Mouse (Mus musculus): ENCODE data around the gene Aprt.

DNA sequence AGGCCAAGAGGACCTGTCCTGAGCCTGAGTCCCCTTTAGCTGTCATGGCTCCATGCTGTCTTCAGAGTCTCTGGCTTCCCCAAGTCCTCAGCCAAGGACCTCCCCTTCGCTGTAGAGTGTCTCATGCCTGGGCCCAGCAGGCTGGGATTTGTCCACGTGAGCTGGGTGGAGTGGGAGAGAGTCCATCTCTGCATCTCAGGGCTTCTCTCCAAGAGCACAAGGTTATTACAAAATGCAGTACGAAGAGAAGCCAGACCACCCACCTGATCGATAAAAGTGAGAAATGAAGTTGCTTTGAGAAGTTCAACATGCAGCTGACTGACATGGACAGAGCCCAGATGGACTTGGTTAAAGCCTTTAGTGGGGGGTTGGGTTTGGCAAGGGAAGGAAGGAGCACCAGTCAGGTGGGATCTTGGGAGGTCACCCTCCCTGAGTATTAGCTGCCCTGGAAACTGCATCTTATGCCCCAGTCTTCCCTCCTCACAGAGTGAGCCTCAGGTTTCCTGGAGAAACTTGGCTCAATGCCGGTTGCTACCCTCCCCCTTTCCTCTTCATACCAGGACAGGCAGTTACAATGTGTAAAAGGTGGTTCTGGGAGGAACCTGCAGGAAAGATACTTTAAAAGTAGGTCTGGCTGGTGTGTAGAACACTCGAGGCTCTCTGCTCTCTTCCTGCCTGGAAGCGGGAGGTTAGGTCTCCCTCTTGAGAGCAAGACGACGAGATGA, 39.6 kb upstream of the Aprt start:
- TF ChIP-seq ZNF384 (IDR thresholded peaks at IDR 0.05; ENCODE audit: low read depth, low read length) (no peak), HCFC1 (IDR thresholded peaks at IDR 0.05; ENCODE audit: borderline replicate concordance, insufficient read depth, low read length) (no peak), ZC3H11A (IDR thresholded peaks at IDR 0.05; ENCODE audit: borderline replicate concordance, low read depth, low read length) (no peak)

All from ES-E14 (cell line).